Mouse (Mus musculus): Measurements from ENCODE around the gene Clic1. TPM values are rescaled to one million over a fixed set of nuclear protein-coding genes. Genes with fewer than 3 reads are reported as not detected.

The Clic1 gene
- polyA plus RNA-seq, 1 experiment from 2014 or later: 62.4 TPM

DNA sequence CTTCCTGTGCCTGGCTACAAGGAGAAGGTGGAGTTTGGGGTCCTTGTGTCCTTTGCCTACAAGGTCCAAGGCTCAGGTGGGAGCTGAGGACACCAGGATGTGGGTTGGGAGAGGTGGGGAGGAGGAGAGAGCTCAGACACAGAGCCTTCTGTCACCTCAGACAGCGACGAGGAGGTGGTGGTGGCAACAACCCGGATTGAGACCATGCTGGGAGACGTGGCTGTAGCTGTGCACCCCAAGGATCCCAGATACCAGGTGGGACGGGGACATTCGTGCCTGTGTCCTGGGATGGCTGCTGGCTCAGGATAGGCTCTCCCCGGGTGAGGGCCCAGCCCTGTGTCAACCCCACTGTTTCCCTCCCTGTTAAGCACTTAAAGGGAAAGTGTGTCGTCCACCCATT, 38.3 kb upstream of the Clic1 start:
- no peaks in the 10 kb centered on the region for H3K27me3 ChIP-seq (replicated peaks)
- peaks cover 47% of the 10 kb centered on the region for H3K36me3 ChIP-seq (replicated peaks)
- H3K4me1 ChIP-seq: 0 out of 2 replicates have a peak, but pooled peaks cover 3% of the 10 kb centered on the region
- no peak for ATAC-seq (replicated peaks)
- no peak overlapping the region for H3K4me2 ChIP-seq
- H3K9me3 ChIP-seq: no peaks in the 10 kb centered on the region
- H3K9ac ChIP-seq: no peak overlapping the region
- H3K4me3 ChIP-seq: no peak overlapping the region
- whole genome bisulfite sequencing: 91% methylated on average over 8 of the region's 8 CpGs
- no peak overlapping the region for H3K27ac ChIP-seq

DNA sequence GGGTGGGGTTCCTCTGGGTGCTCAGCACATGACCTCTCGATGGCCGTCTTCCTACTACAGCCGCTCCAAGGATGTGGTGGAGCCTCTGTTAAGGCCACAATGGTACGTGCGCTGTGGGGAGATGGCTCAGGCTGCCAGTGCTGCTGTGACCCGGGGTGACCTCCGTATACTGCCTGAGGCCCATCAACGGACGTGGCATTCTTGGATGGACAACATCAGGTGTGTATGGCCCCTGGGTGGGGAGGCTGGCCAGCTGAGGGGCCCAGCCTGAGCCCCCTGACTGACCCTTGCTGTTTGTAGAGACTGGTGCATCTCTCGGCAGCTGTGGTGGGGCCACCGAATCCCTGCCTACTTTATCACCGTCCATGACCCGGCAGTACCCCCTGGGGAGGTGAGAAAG, 37.3 kb upstream of the Clic1 start:
- Histone ChIP-seq H3K9ac (no peak overlapping the region), H3K9me3 (no peaks in the 10 kb centered on the region), H3K4me3 (no peak overlapping the region), H3K4me2 (no peak overlapping the region), H3K27me3 (replicated peaks) (no peaks in the 10 kb centered on the region), H3K27ac (no peak overlapping the region), H3K36me3 (replicated peaks) (peaks cover 47% of the 10 kb centered on the region), H3K4me1 (0 out of 2 replicates have a peak, but pooled peaks cover 4% of the 10 kb centered on the region)
- 92% methylated on average over 13 of the region's 13 CpGs for WGBS
- no peak for ATAC-seq (replicated peaks)

DNA sequence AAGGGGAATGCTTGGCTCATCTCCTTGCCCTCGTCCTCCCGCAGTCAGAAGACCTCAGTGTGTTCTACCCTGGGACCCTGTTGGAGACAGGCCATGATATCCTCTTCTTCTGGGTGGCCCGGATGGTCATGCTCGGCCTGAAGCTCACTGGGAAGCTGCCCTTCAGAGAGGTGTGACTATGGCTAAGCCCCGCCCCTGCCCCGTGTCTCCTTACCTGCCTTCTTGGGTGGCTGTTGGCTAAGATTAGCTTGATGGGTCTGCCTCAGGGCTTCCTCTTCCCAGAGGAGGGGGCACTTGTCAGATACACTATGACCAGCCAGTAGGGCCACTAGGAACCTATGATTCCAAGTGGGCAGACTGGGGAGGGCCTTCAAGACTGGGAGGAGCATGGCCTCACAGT, 36.5 kb upstream of the Clic1 start:
- H3K27ac ChIP-seq: no peak overlapping the region
- H3K9ac ChIP-seq: no peak overlapping the region
- H3K36me3 ChIP-seq (replicated peaks): peaks cover 47% of the 10 kb centered on the region
- 0 out of 2 replicates have a peak, but pooled peaks cover 4% of the 10 kb centered on the region for H3K4me1 ChIP-seq
- WGBS: 88% methylated on average over 6 of the region's 6 CpGs
- no peaks in the 10 kb centered on the region for H3K9me3 ChIP-seq
- H3K27me3 ChIP-seq (replicated peaks): no peaks in the 10 kb centered on the region
- no peak for ATAC-seq (replicated peaks)
- H3K4me2 ChIP-seq: no peak overlapping the region
- H3K4me3 ChIP-seq: no peak overlapping the region

DNA sequence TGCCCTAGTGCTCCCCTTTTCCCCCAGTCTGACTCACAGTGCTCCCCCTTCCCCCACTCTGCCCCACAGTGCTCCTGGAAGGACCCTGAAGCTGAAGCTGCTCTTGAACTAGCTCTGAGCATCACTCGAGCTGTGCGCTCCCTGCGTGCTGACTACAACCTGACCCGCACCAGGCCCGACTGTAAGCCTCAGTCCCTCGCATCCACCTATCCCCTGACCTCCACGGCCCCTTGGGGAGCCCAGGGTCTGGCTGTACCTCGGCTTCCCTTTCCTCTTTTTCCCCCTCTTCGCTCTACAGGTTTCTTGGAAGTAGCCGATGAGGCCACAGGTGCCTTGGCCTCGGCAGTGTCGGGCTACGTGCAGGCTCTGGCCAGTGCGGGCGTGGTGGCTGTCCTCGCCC, 34.5 kb upstream of the Clic1 start:
- Histone ChIP-seq H3K4me1 (0 out of 2 replicates have a peak, but pooled peaks cover 4% of the 10 kb centered on the region), H3K4me3 (no peak overlapping the region), H3K27me3 (replicated peaks) (no peaks in the 10 kb centered on the region), H3K4me2 (no peak overlapping the region), H3K36me3 (replicated peaks) (peaks cover 40% of the 10 kb centered on the region), H3K27ac (no peak overlapping the region), H3K9ac (no peak overlapping the region), H3K9me3 (no peaks in the 10 kb centered on the region)
- ATAC-seq (replicated peaks): no peak
- WGBS: 94% methylated on average over 16 of the region's 16 CpGs

DNA sequence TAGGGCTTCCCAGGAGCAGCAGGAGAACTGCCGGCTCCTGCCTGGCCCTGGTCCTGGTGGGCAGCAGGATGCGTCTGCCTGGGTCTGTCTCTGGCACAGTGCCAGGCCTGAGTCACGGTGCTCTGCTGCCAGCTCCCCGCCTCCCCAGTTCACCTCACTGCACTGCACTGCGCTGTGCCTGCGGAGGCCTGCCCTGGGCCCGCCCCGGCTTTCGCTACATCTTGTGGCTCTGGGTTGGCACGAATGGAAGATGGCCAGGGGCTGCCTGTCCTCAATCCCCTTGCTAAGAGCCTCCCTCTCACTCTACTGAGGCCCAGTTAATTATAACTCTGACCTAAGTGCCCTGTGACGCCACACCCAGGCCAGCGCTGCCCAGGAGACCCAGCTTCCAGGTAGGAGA, 33.4 kb upstream of the Clic1 start, which contains the start of gene Vwa7:
Vwa7 (plus strand) TSS at position 204 of the 400 bp plus-strand sequence.
- Histone ChIP-seq H3K4me1 (peaks cover 5% of the 10 kb centered on the region), H3K27ac (no peak within 1 kb of the TSS), H3K9ac (no peak within 1 kb of the TSS), H3K27me3 (replicated peaks) (no peaks in the 10 kb centered on the region), H3K9me3 (no peaks in the 10 kb centered on the region), H3K4me3 (no peak within 1 kb of the TSS), H3K36me3 (replicated peaks) (peaks cover 30% of the 10 kb centered on the region), H3K4me2 (no peak within 1 kb of the TSS)
- 56% methylated on average over 12 of the region's 12 CpGs for WGBS
- 0 out of 2 replicates have a peak, but pooled peaks have one; percentile 28 for ATAC-seq (replicated peaks)

DNA sequence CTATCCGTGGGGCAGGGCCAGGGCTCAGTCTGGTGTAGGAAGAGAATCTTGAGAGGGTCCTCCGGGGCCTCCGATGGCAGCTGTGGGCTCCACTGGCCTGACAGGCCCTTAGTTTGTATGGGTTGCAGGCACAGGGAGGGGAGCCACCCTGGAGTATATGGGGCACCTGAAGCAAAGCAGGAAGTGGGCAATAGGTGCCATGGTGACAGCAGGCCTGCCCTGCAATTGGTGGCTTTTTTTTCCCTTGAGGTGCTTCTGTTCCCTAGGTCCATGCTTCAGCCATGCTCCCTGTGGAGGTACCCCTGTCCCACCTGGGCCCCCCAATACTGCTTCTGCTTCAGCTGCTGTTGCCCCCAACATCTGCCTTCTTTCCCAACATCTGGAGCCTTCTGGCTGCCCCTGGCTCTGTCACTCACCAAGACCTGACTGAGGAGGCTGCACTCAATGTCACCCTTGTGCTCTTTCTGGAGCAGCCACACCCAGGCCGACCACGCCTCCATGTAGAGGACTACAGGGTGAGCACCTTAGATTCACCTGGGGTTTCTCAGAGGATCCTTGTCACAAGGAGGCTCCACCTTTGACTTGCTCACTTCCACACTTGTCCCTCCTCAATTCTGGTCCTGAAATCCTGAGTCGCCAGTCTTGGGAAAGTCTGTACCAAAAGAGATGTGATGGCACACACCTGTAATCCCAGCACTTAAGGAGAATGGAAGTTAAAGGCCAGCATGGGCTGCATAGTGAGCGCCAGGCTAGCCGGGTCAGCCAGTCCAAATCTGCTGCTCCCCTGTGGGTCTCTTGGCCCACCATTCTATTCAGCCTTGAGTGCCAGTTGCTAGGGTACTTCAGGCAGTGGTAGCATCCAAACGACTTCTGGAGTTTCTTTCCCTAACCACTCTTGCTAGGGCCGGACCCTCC, 32.7 kb upstream of the Clic1 start:
- Histone ChIP-seq H3K36me3 (replicated peaks) (peaks cover 23% of the 10 kb centered on the region), H3K4me2 (no peak overlapping the region), H3K4me3 (no peak overlapping the region), H3K27ac (no peak overlapping the region), H3K4me1 (peaks cover 9% of the 10 kb centered on the region), H3K27me3 (replicated peaks) (no peaks in the 10 kb centered on the region), H3K9me3 (no peaks in the 10 kb centered on the region), H3K9ac (no peak overlapping the region)
- no peak for ATAC-seq (replicated peaks)
- 83% methylated on average over 10 of the region's 10 CpGs for WGBS

DNA sequence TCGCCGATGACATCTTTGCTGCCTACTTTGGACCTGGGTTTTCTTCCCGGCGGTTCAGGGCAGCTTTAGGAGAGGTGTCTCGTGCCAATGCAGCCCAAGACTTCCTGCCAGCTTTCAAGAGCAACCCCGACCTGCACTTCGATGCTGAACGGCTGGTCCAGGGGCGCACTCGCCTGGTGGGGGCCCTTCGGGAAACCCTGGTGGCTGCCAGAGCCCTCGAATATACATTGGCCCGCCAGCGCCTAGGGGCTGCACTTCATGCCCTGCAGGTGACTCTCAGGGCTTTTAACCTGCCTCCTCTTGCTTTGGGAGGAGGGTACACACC, 32.1 kb upstream of the Clic1 start:
- H3K4me3 ChIP-seq: no peak overlapping the region
- peaks cover 9% of the 10 kb centered on the region for H3K4me1 ChIP-seq
- WGBS: 75% methylated on average over 14 of the region's 14 CpGs
- no peak overlapping the region for H3K4me2 ChIP-seq
- no peaks in the 10 kb centered on the region for H3K27me3 ChIP-seq (replicated peaks)
- no peak for ATAC-seq (replicated peaks)
- peaks cover 17% of the 10 kb centered on the region; the same call in 1 of the 2 replicates for H3K36me3 ChIP-seq (replicated peaks)
- H3K9me3 ChIP-seq: no peaks in the 10 kb centered on the region
- H3K27ac ChIP-seq: no peak overlapping the region
- H3K9ac ChIP-seq: no peak overlapping the region

DNA sequence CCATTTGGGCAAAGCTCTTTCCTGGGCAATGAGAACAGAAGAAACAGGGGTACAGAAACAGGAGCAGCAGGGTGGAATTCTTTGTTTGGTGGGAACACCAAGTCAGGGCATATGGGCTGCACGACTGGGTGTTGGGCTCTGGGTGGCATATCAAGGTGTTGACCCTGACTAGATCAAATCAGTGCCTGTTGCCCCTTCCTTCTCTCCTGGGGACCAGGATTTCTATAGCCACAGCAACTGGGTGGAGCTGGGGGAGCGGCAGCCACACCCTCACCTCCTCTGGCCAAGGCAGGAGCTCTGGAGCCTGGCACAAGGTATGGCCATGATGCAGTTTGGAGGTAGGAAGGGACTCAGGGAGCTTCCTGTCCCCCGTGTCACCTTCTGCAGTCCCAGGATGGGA, 31.6 kb upstream of the Clic1 start:
- Histone ChIP-seq H3K27me3 (replicated peaks) (no peaks in the 10 kb centered on the region), H3K36me3 (replicated peaks) (peaks cover 13% of the 10 kb centered on the region; the same call in 1 of the 2 replicates), H3K4me3 (no peak overlapping the region), H3K4me1 (peaks cover 9% of the 10 kb centered on the region), H3K9me3 (no peaks in the 10 kb centered on the region), H3K27ac (no peak overlapping the region), H3K4me2 (no peak overlapping the region), H3K9ac (no peak overlapping the region)
- no peak for ATAC-seq (replicated peaks)
- 85% methylated on average over 3 of the region's 3 CpGs for WGBS

DNA sequence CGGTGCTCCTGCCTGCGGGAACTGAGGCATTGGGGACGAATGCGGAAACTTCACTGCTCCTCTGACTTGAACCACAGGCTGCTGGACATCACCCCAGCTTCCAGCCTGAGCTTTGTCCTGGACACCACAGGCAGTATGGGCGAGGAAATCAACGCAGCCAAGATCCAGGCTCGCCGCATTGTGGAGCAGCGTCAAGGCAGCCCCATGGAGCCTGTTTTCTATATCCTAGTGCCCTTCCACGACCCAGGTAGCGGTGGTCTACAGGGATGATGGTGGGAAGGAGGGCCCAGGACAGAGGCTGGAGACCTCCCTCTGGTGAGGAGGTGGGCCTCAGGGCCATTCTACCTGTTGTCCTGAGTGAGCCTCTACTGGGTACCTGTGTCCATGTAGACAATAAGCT, 29.9 kb upstream of the Clic1 start:
- H3K27me3 ChIP-seq (replicated peaks): no peaks in the 10 kb centered on the region
- no peaks in the 10 kb centered on the region for H3K9me3 ChIP-seq
- no peak overlapping the region for H3K27ac ChIP-seq
- peaks cover 9% of the 10 kb centered on the region for H3K4me1 ChIP-seq
- no peak for ATAC-seq (replicated peaks)
- H3K9ac ChIP-seq: no peak overlapping the region
- no peak overlapping the region for H3K4me3 ChIP-seq
- no peak overlapping the region for H3K4me2 ChIP-seq
- WGBS: 78% methylated on average over 11 of the region's 11 CpGs
- H3K36me3 ChIP-seq (replicated peaks): no peaks in the 10 kb centered on the region; the same call in 1 of the 2 replicates

DNA sequence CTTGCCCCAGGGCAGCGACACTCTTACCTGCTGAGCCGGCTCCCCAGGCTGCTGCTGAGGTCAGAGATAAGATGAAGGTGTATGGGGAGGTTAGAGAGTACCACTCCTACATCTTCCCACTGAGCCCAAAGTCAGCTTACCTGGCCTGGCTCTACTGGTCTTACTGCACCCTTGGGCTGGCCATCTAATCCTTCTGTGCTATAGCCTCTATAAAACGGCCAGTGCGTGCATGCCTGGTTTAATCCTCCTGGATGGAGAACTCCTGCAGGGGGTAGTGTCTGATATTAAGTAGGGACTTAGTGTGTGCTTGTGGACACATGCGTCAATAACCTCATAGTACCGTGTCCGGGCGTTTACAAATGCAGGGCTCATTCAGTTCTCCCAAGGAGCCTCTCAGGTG, 29.2 kb upstream of the Clic1 start:
- Histone ChIP-seq H3K4me3 (no peak overlapping the region), H3K4me1 (peaks cover 9% of the 10 kb centered on the region), H3K27ac (no peak overlapping the region), H3K9ac (no peak overlapping the region), H3K9me3 (no peaks in the 10 kb centered on the region), H3K27me3 (replicated peaks) (no peaks in the 10 kb centered on the region), H3K4me2 (no peak overlapping the region), H3K36me3 (replicated peaks) (no peaks in the 10 kb centered on the region; the same call in 1 of the 2 replicates)
- ATAC-seq (replicated peaks): no peak
- WGBS: 82% methylated on average over 8 of the region's 8 CpGs

DNA sequence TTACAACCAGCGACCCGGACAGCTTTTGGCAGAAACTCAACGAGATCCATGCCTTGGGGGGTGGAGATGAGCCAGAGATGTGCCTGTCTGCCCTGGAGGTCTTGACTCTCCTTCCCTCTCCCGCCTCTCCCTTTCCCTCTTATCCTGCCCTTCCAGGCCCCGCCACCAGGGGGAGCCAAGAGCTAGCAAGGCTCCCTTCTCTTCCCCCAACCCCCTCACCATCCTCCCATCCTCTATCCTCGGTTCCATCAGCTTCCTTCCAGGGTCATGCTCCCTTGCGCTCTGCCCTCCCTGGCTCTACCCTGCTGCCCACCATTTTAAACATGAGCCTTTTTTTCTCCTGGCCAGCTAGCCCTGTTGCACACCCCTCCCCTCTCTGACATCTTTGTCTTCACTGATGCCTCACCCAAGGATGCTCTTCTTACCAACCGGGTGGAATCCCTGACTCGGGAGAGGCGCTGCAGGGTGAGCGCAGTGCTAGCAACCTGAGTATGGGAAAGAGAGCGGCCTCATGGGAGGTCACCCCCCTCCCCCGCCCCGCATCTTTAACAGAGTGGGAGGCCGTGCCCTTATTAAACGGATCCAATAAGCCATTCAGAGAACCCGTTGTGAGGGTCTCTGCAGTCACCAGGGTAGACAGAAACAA, 28.5 kb upstream of the Clic1 start:
- no peak overlapping the region for H3K4me3 ChIP-seq
- H3K27ac ChIP-seq: no peak overlapping the region
- no peaks in the 10 kb centered on the region for H3K36me3 ChIP-seq (replicated peaks)
- H3K27me3 ChIP-seq (replicated peaks): no peaks in the 10 kb centered on the region
- 4% methylated on average over 17 of the region's 17 CpGs for WGBS
- peak overlapping the region; percentile 31; the same call in 1 of the 2 replicates for H3K4me2 ChIP-seq
- peak; percentile 30; the same call in 1 of the 2 replicates for ATAC-seq (replicated peaks)
- H3K9me3 ChIP-seq: no peaks in the 10 kb centered on the region
- no peak overlapping the region for H3K9ac ChIP-seq
- peaks cover 8% of the 10 kb centered on the region for H3K4me1 ChIP-seq

DNA sequence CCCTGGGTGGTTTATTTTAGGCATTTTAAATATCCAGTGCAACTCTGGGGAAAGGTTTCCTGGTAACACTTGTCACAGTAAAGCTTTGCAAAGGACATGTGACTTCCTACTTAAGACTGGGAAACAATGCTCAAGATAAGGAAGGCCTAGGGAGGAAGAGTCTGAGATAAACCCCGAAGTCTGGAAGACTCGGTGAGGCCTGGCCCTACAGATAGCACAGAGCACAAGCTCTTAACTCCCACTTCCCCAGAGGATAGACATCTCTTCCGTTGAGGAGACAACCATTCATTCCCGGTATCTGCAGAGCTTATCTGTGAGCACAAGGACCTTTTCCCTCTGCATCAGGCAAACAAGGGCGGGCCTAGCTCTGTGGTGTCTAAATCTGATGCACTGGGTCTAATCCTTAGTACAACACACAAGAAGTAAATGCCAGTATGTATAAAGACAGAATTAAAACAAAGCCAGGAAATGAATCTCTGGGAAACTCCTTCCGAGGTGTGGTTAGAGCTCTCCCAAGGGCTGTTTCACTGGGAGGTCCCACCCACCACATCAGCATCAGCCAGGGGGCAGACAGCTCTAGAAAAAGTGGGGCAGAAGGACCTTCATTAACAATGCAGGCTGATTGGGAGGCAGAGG, 27.8 kb upstream of the Clic1 start:
- no peak overlapping the region for H3K27ac ChIP-seq
- 47% methylated on average over 6 of the region's 6 CpGs for WGBS
- ATAC-seq (replicated peaks): no peak

More for the DNA sequence above, 27.8 kb upstream of the Clic1 start:
- no peak overlapping the region for H3K9ac ChIP-seq
- no peaks in the 10 kb centered on the region for H3K27me3 ChIP-seq (replicated peaks)
- H3K36me3 ChIP-seq (replicated peaks): no peaks in the 10 kb centered on the region
- H3K4me1 ChIP-seq: peaks cover 6% of the 10 kb centered on the region
- H3K4me2 ChIP-seq: no peak overlapping the region
- no peak overlapping the region for H3K4me3 ChIP-seq
- H3K9me3 ChIP-seq: no peaks in the 10 kb centered on the region
